Mouse (Mus musculus) CH12.LX (cell line): ENCODE measurements around the gene Uvrag. TPM values are rescaled to one million over a fixed set of nuclear protein-coding genes. Genes with fewer than 3 reads are reported as not detected.

Experiments used
- DNase-seq: peaks from one replicate; pipeline ENCODE4 v3.0.0-alpha.2; 2013; ENCODE audit errors: extremely low read depth
- H3K27ac ChIP-seq: 2 replicates; pipeline ENCODE4 v1.5.1; 2012; ENCODE audit warnings: low read depth, mild to moderate bottlenecking, control low read depth, moderate library complexity; ENCODE audit not compliant: insufficient read depth
- H3K27me3 ChIP-seq: replicated peaks from 2 replicates; pipeline ENCODE3; 2012; ENCODE audit warnings: inconsistent platforms
- H3K36me3 ChIP-seq, 2 experiments: replicated peaks in 1 of 2; 2 replicates each; pipeline versions ENCODE3 to v1.6.1; 2012; ENCODE audit warnings: inconsistent platforms in 1 of 2, low read length in 1 of 2, mild to moderate bottlenecking in 1 of 2, mixed read lengths in 1 of 2, moderate library complexity in 1 of 2; ENCODE audit not compliant: control insufficient read depth in 1 of 2, insufficient read depth in 1 of 2
- H3K4me1 ChIP-seq, 2 experiments: 2 replicates each; pipeline ENCODE4 v1.6.1; 2012; ENCODE audit warnings: inconsistent platforms in 1 of 2, moderate library complexity in 1 of 2; ENCODE audit not compliant: insufficient read depth in 2 of 2, control insufficient read depth in 1 of 2
- H3K4me2 ChIP-seq: 2 replicates; pipeline ENCODE4 v1.6.1; 2012; ENCODE audit warnings: low read depth, mild to moderate bottlenecking, control low read depth; ENCODE audit not compliant: poor library complexity, insufficient read depth, severe bottlenecking
- H3K4me3 ChIP-seq, 3 experiments: fragments of 150-350 bp in 1 of 3; sonication (generic) in 1 of 3; replicated peaks in 1 of 3; 2 replicates each; pipeline versions ENCODE3 to v1.5.1; 2011 to 2012; ENCODE audit warnings: low read depth in 2 of 3, low read length in 2 of 3, mild to moderate bottlenecking in 2 of 3, moderate library complexity in 2 of 3, control low read depth in 1 of 3, improper control_type of control experiment in 1 of 3, inconsistent platforms in 1 of 3, mixed read lengths in 1 of 3; ENCODE audit not compliant: poor library complexity in 1 of 3
- H3K79me2 ChIP-seq: replicated peaks from 2 replicates; pipeline ENCODE4 v1.6.1; 2012; ENCODE audit warnings: mild to moderate bottlenecking, moderate library complexity; ENCODE audit not compliant: control insufficient read depth, poor library complexity, insufficient read depth, severe bottlenecking; ENCODE audit errors: extremely low read depth
- H3K9ac ChIP-seq: 2 replicates; pipeline ENCODE4 v1.6.1; 2012; ENCODE audit warnings: low read depth, mild to moderate bottlenecking, control low read depth, moderate library complexity; ENCODE audit not compliant: insufficient read depth
- H3K9me3 ChIP-seq: replicated peaks from 2 replicates; pipeline ENCODE3; 2012; ENCODE audit warnings: low read length, inconsistent platforms, mixed read lengths
- BHLHE40 ChIP-seq: IDR thresholded peaks from 2 replicates; pipeline ENCODE4 v1.6.1; 2011; ENCODE audit warnings: mild to moderate bottlenecking, low read depth, low read length, improper control_type of control experiment
- CTCF ChIP-seq, 2 experiments: IDR thresholded peaks in 1 of 2; conservative IDR thresholded peaks in 1 of 2; 2 replicates each; pipeline ENCODE4 v1.5.1; 2011 to 2012; ENCODE audit warnings: low read depth in 2 of 2, low read length in 2 of 2, improper control_type of control experiment in 1 of 2, inconsistent platforms in 1 of 2, mild to moderate bottlenecking in 1 of 2, moderate library complexity in 1 of 2
- EP300 ChIP-seq: IDR thresholded peaks from 2 replicates; pipeline ENCODE4 v1.6.1; 2011; ENCODE audit warnings: low read length, improper control_type of control experiment
- IRF4 ChIP-seq: IDR thresholded peaks from 2 replicates; pipeline ENCODE4 v1.6.1; 2014; ENCODE audit warnings: low read depth, mild to moderate bottlenecking, inconsistent platforms, low read length, improper control_type of control experiment
- MAFK ChIP-seq: IDR thresholded peaks from 2 replicates; pipeline ENCODE4 v1.6.1; 2011; ENCODE audit warnings: low read length, improper control_type of control experiment; ENCODE audit not compliant: insufficient replicate concordance
- MAX ChIP-seq: IDR thresholded peaks from 2 replicates; pipeline ENCODE4 v1.6.1; 2011; ENCODE audit warnings: low read length, improper control_type of control experiment
- MXI1 ChIP-seq: IDR thresholded peaks from 2 replicates; pipeline ENCODE4 v1.6.1; 2011; ENCODE audit warnings: mild to moderate bottlenecking, low read depth, low read length, improper control_type of control experiment
- NRF1 ChIP-seq: IDR thresholded peaks from 2 replicates; pipeline ENCODE4 v1.6.1; 2014; ENCODE audit warnings: low read depth, mild to moderate bottlenecking, inconsistent platforms, low read length, improper control_type of control experiment, moderate library complexity
- PAX5 ChIP-seq: IDR thresholded peaks from 2 replicates; pipeline ENCODE4 v1.6.1; 2012; ENCODE audit warnings: low read length, inconsistent platforms, mixed read lengths
- POLR2A ChIP-seq: IDR thresholded peaks from 2 replicates; pipeline ENCODE4 v1.6.1; 2011; ENCODE audit warnings: low read depth, mild to moderate bottlenecking, improper control_type of control experiment, low read length
- RAD21 ChIP-seq: IDR thresholded peaks from 2 replicates; pipeline ENCODE4 v1.6.1; 2011; ENCODE audit warnings: low read depth, mild to moderate bottlenecking, low read length, improper control_type of control experiment, moderate library complexity
- SIN3A ChIP-seq: IDR thresholded peaks from 2 replicates; pipeline ENCODE4 v1.6.1; 2012; ENCODE audit warnings: low read length, improper control_type of control experiment, inconsistent platforms
- USF1 ChIP-seq: IDR thresholded peaks from 2 replicates; pipeline ENCODE4 v1.6.1; 2014; ENCODE audit warnings: low read depth, mild to moderate bottlenecking, inconsistent platforms, low read length, improper control_type of control experiment
- ZKSCAN1 ChIP-seq: IDR thresholded peaks from 2 replicates; pipeline ENCODE4 v1.6.1; 2012; ENCODE audit warnings: low read depth, inconsistent platforms, low read length, improper control_type of control experiment, borderline replicate concordance
- ZMIZ1 ChIP-seq: IDR thresholded peaks from 2 replicates; pipeline ENCODE4 v1.6.1; 2012; ENCODE audit warnings: low read depth, mild to moderate bottlenecking, inconsistent platforms, low read length, improper control_type of control experiment
- dilution Hi-C: fragments of 300-500 bp; cut with MboI; formaldehyde crosslinking; loops from 2 replicates; pipeline ENCODE4 v1.14.3; 2020; ENCODE audit warnings: low sequenced_read_pairs; ENCODE audit not compliant: extremely low pct_unique_long_range_greater_than_20kb, extremely low pct_ligation_motif_present
- in situ Hi-C: fragments of 300-500 bp; cut with MboI; formaldehyde crosslinking; loops from 3 replicates; pipeline ENCODE4 v1.14.3; 2019; ENCODE audit warnings: low sequenced_read_pairs, low pct_ligation_motif_present, low pct_unique_long_range_greater_than_20kb, mixed read lengths
- polyA plus RNA-seq: library from polyadenylated mRNA; unstranded; fragments of >175 nt; gene quantifications from 2 replicates; pipeline ENCODE4 v1.2.1, GENCODE M21; 2012; ENCODE audit warnings: low read depth; ENCODE audit not compliant: insufficient read length
- total RNA-seq, 2 experiments: library from RNA; depleted of rRNA; stranded (reverse); fragments of 300-350 nt in 1 of 2; fragments of >200 nt in 1 of 2; gene quantifications; 2 replicates each; pipeline ENCODE4 v1.2.3; 2012 to 2014

The Uvrag gene
- total and polyA plus RNA-seq, 3 experiments: 20.6 to 47.4 (median 37.5) TPM

GRCm38 (mm10) chr7:98894768-98895167, 246.2 kb downstream of the Uvrag start:
- H3K4me3 ChIP-seq: no peak overlapping the region
- in situ Hi-C loops (no loop called here), dilution Hi-C loops (no loop called here)
- DNase-seq: no peak
- TF ChIP-seq POLR2A (no peak), MAFK (no peak), BHLHE40 (no peak), ZMIZ1 (no peak), EP300 (no peak), RAD21 (no peak), SIN3A (no peak), IRF4 (no peak)
- H3K9me3 ChIP-seq: no peaks in the 10 kb centered on the region
- H3K36me3 ChIP-seq: peaks cover 0 to 85% of the 10 kb centered on the region in 2 experiments
- peaks cover 0 to 5% of the 10 kb centered on the region in 2 experiments; a peak in 1 of 4 replicates for H3K4me1 ChIP-seq
- no peak overlapping the region for H3K4me2 ChIP-seq
- H3K27ac ChIP-seq: no peak overlapping the region
- H3K79me2 ChIP-seq: no peaks in the 10 kb centered on the region
- no peaks in the 10 kb centered on the region for H3K27me3 ChIP-seq
- no peak overlapping the region for H3K9ac ChIP-seq

- Histone ChIP-seq H3K79me2 (no peaks in the 10 kb centered on the region), H3K9me3 (no peaks in the 10 kb centered on the region), H3K27ac (no peak overlapping the region), H3K4me3 (no peak overlapping the region), H3K4me2 (no peak overlapping the region), H3K9ac (no peak overlapping the region), H3K4me1 (peaks cover 0 to 5% of the 10 kb centered on the region in 2 experiments; a peak in 1 of 4 replicates), H3K36me3 (peaks cover 0 to 85% of the 10 kb centered on the region in 2 experiments), H3K27me3 (no peaks in the 10 kb centered on the region)
- dilution Hi-C loops: no loop called here
- DNase-seq: no peak
- TF ChIP-seq USF1: no peak
- TF ChIP-seq, all 38 proteins: peak for 0
- in situ Hi-C loops: no loop called here
These were observed 246.6 kb downstream of the Uvrag start for GRCm38 (mm10) chr7:98894305-98894704.

DNA sequence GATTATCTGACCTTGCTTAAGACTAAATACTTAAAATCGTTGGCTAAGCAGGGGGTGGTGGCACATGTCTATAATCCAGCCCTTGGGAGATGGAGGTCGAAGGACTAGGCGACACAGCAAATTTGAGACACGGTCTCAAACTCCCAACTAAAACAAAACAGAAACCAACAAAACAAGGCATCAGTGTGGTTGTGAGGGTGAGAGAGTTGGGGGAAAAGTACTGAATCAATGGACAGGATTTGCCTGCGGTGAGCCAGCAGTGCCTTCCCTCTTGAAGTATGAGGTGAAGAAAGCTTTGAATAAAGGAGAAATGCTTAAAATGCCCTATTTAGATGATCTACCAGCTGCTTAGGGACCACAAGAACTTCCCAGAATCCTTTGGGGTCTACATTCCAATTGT, 247.8 kb downstream of the Uvrag start:
- DNase-seq: no peak
- no peaks in the 10 kb centered on the region for H3K79me2 ChIP-seq
- TF ChIP-seq PAX5 (no peak), MAX (no peak), CTCF (conservative IDR thresholded peaks at IDR 0.05 in 1 of 2, IDR thresholded peaks at IDR 0.05 in 1 of 2; ENCODE audit: low read depth in 2 of 2, low read length in 2 of 2) (no peak), BHLHE40 (no peak), POLR2A (no peak), NRF1 (no peak), MAFK (no peak), MXI1 (no peak), ZKSCAN1 (no peak)
- H3K27me3 ChIP-seq: no peaks in the 10 kb centered on the region
- H3K9ac ChIP-seq: no peak overlapping the region
- H3K4me1 ChIP-seq: peaks cover 0 to 9% of the 10 kb centered on the region in 2 experiments; a peak in 1 of 4 replicates
- H3K4me3 ChIP-seq: no peak overlapping the region
- no peak overlapping the region for H3K27ac ChIP-seq
- dilution Hi-C loops: no loop called here
- H3K36me3 ChIP-seq: peaks cover 5 to 85% of the 10 kb centered on the region in 2 experiments
- no peak overlapping the region for H3K4me2 ChIP-seq
- H3K9me3 ChIP-seq: no peaks in the 10 kb centered on the region
- in situ Hi-C loops: no loop called here
